Mouse (Mus musculus) B cell, adult 2 months (primary cell): ENCODE results near the gene Cd101.
A peak's percentile ranks its signal among the peaks of the same experiment; 100 is the strongest.

ENCODE experiments used
- DNase-seq, 2 experiments: peaks; one replicate each; pipeline ENCODE4 v3.0.0; 2022

The Cd101 gene

GRCm38 (mm10) chr3:101029339-101029738 lies at the start of gene Cd101:
Cd101 (minus strand) TSS chr3:101029556.
- no peak for DNase-seq

GRCm38 (mm10) chr3:101078344-101078743 lies 49.0 kb upstream of the Cd101 start:
- no peak for DNase-seq

- DNase-seq, result no peak
Observed at GRCm38 (mm10) chr3:101077710-101078100, 48.3 kb upstream of the Cd101 start.

- no peak for DNase-seq
Observed at GRCm38 (mm10) chr3:101076966-101077709, 47.8 kb upstream of the Cd101 start.

- DNase-seq, result no peak
Observed at GRCm38 (mm10) chr3:101075866-101076265, 46.5 kb upstream of the Cd101 start.

GRCm38 (mm10) chr3:101073384-101073783 lies 44.0 kb upstream of the Cd101 start:
- DNase-seq, result no peak

GRCm38 (mm10) chr3:101072506-101073215 lies 43.3 kb upstream of the Cd101 start:
- DNase-seq, result no peak

- no peak for DNase-seq
Observed at GRCm38 (mm10) chr3:101071576-101071975, 42.2 kb upstream of the Cd101 start.

- no peak for DNase-seq
Observed at GRCm38 (mm10) chr3:101070796-101071235, 41.5 kb upstream of the Cd101 start.

GRCm38 (mm10) chr3:101070230-101070795 lies 41.0 kb upstream of the Cd101 start:
- DNase-seq, result no peak

- DNase-seq, result no peak
Observed at GRCm38 (mm10) chr3:101068701-101069100, 39.3 kb upstream of the Cd101 start.

GRCm38 (mm10) chr3:101066175-101066574 lies 36.8 kb upstream of the Cd101 start:
- DNase-seq, result no peak

- DNase-seq, result no peak
Observed at GRCm38 (mm10) chr3:101061865-101062585, 32.7 kb upstream of the Cd101 start.

GRCm38 (mm10) chr3:101059214-101059613 lies 29.9 kb upstream of the Cd101 start:
- no peak for DNase-seq

GRCm38 (mm10) chr3:101058203-101058602 lies 28.8 kb upstream of the Cd101 start:
- peak; percentile 16 to 28 for DNase-seq

GRCm38 (mm10) chr3:101055216-101055615 lies 25.9 kb upstream of the Cd101 start:
- DNase-seq, result no peak

- no peak for DNase-seq
Observed at GRCm38 (mm10) chr3:101051601-101052000, 22.2 kb upstream of the Cd101 start.

- DNase-seq, result no peak
Observed at GRCm38 (mm10) chr3:101049997-101050396, 20.6 kb upstream of the Cd101 start.

GRCm38 (mm10) chr3:101048781-101049180 lies 19.4 kb upstream of the Cd101 start:
- no peak for DNase-seq

- DNase-seq, result no peak
Observed at GRCm38 (mm10) chr3:101047586-101048275, 18.4 kb upstream of the Cd101 start.

GRCm38 (mm10) chr3:101045431-101045830 lies 16.1 kb upstream of the Cd101 start:
- DNase-seq, result no peak

GRCm38 (mm10) chr3:101044686-101045085 lies 15.3 kb upstream of the Cd101 start:
- DNase-seq, result no peak

- DNase-seq, result no peak
Observed at GRCm38 (mm10) chr3:101041997-101042396, 12.6 kb upstream of the Cd101 start.
